Mouse (Mus musculus) ES-E14 (cell line): Measurements from ENCODE around the gene Nav2. TPM values are rescaled to one million over a fixed set of nuclear protein-coding genes. Genes with fewer than 3 reads are reported as not detected.

Source experiments
- DNase-seq: peaks from one replicate; pipeline ENCODE4 v3.0.0-alpha.2; 2013; ENCODE audit warnings: low read depth, low spot score
- H3K27ac ChIP-seq: 2 replicates; pipeline ENCODE4 v1.5.1; 2012; ENCODE audit warnings: low read depth, mild to moderate bottlenecking, low read length, moderate library complexity, mixed read lengths; ENCODE audit not compliant: poor library complexity, insufficient read depth, severe bottlenecking
- H3K36me3 ChIP-seq: 2 replicates; pipeline ENCODE4 v1.6.1; 2012; ENCODE audit warnings: mild to moderate bottlenecking, low read length, moderate library complexity, mixed read lengths; ENCODE audit not compliant: control insufficient read depth, poor library complexity, insufficient read depth, severe bottlenecking
- H3K4me1 ChIP-seq, 2 experiments: fragments of 150-350 bp in 1 of 2; sonication (generic) in 1 of 2; 2 replicates each; pipeline ENCODE4 v1.6.1; 2012; ENCODE audit warnings: low read length in 2 of 2, mild to moderate bottlenecking in 1 of 2, mixed read lengths in 1 of 2; ENCODE audit not compliant: control insufficient read depth in 2 of 2, insufficient read depth in 2 of 2, poor library complexity in 1 of 2
- H3K4me3 ChIP-seq, 2 experiments: fragments of 150-350 bp in 1 of 2; sonication (generic) in 1 of 2; 2 replicates each; pipeline ENCODE4 v1.5.1; 2012; ENCODE audit warnings: low read length in 2 of 2, low read depth in 1 of 2, mild to moderate bottlenecking in 1 of 2, mixed read lengths in 1 of 2; ENCODE audit not compliant: insufficient read depth in 1 of 2, poor library complexity in 1 of 2, severe bottlenecking in 1 of 2
- H3K9ac ChIP-seq: 2 replicates; pipeline ENCODE4 v1.6.1; 2012; ENCODE audit warnings: low read depth, mild to moderate bottlenecking, low read length, mixed read lengths; ENCODE audit not compliant: poor library complexity, insufficient read depth, severe bottlenecking
- H3K9me3 ChIP-seq: fragments of 150-350 bp; sonication (generic); 2 replicates; pipeline ENCODE4 v1.6.1; 2012; ENCODE audit warnings: low read depth, mild to moderate bottlenecking, low read length; ENCODE audit not compliant: control insufficient read depth, insufficient read depth
- CHD2 ChIP-seq: IDR thresholded peaks from 2 replicates; pipeline ENCODE4 v1.6.1; 2014; ENCODE audit warnings: mild to moderate bottlenecking, low read depth, low read length, inconsistent platforms
- HCFC1 ChIP-seq: IDR thresholded peaks from 2 replicates; pipeline ENCODE4 v1.6.1; 2012; ENCODE audit warnings: low read length, inconsistent platforms, borderline replicate concordance; ENCODE audit not compliant: insufficient read depth
- MAFK ChIP-seq: IDR thresholded peaks from 2 replicates; pipeline ENCODE4 v1.6.1; 2014; ENCODE audit warnings: mild to moderate bottlenecking, low read depth, low read length, inconsistent platforms; ENCODE audit not compliant: insufficient read depth
- ZC3H11A ChIP-seq: IDR thresholded peaks from 2 replicates; pipeline ENCODE4 v1.6.1; 2012; ENCODE audit warnings: low read depth, mild to moderate bottlenecking, inconsistent platforms, low read length, borderline replicate concordance
- ZNF384 ChIP-seq: IDR thresholded peaks from 2 replicates; pipeline ENCODE4 v1.6.1; 2012; ENCODE audit warnings: low read depth, low read length, inconsistent platforms
- in situ Hi-C, 2 experiments: fragments of 600-800 bp; cut with MboI; formaldehyde crosslinking; loops; one replicate each; pipeline ENCODE4 v1.15.1; 2025; ENCODE audit warnings: low sequenced_read_pairs in 2 of 2, inconsistent platforms in 1 of 2; ENCODE audit not compliant: unreplicated experiment in 2 of 2
- total RNA-seq: library from RNA; depleted of rRNA; stranded (reverse); fragments of 300-350 nt; gene quantifications from 2 replicates; pipeline ENCODE4 v1.2.3, GENCODE M21; 2012

The Nav2 gene
- total RNA-seq, 1 experiment: 18.2 TPM

GRCm38 (mm10) chr7:49342556-49343080 lies 434.1 kb downstream of the Nav2 start:
- Histone ChIP-seq H3K36me3 (no peaks in the 10 kb centered on the region), H3K9ac (no peak overlapping the region), H3K27ac (no peak overlapping the region), H3K4me1 (peaks cover 10 to 28% of the 10 kb centered on the region in 2 experiments; a peak in 3 of 4 replicates), H3K9me3 (no peaks in the 10 kb centered on the region), H3K4me3 (no peak overlapping the region)
- in situ Hi-C loops: no loop called here
- no peak for DNase-seq
- TF ChIP-seq ZNF384: no peak
- TF ChIP-seq ZC3H11A: no peak
- no peak for TF ChIP-seq CHD2
- no peak for TF ChIP-seq HCFC1
- no peak for TF ChIP-seq MAFK

GRCm38 (mm10) chr7:49343081-49343600 lies 434.6 kb downstream of the Nav2 start:
- Histone ChIP-seq H3K27ac (no peak overlapping the region), H3K9me3 (no peaks in the 10 kb centered on the region), H3K36me3 (no peaks in the 10 kb centered on the region), H3K4me1 (peaks cover 10 to 28% of the 10 kb centered on the region in 2 experiments; a peak in 3 of 4 replicates), H3K4me3 (no peak overlapping the region), H3K9ac (no peak overlapping the region)
- in situ Hi-C loops: no loop called here
- TF ChIP-seq CHD2 (no peak), ZNF384 (no peak), HCFC1 (no peak), ZC3H11A (no peak)
- no peak for DNase-seq

GRCm38 (mm10) chr7:49343752-49344484 lies 435.4 kb downstream of the Nav2 start:
- Histone ChIP-seq H3K9ac (no peak overlapping the region), H3K36me3 (no peaks in the 10 kb centered on the region), H3K27ac (no peak overlapping the region), H3K4me3 (no peak overlapping the region), H3K9me3 (no peaks in the 10 kb centered on the region), H3K4me1 (peaks cover 13 to 28% of the 10 kb centered on the region in 2 experiments; a peak in 3 of 4 replicates)
- in situ Hi-C loops: no loop called here
- TF ChIP-seq HCFC1: no peak
- 0 out of 2 replicates have a peak, but pooled peaks have one; percentile 24 for TF ChIP-seq MAFK
- DNase-seq: no peak

GRCm38 (mm10) chr7:49347338-49348272 lies 439.1 kb downstream of the Nav2 start:
- Histone ChIP-seq H3K27ac (peak overlapping the region; percentile 92), H3K9ac (peak overlapping the region; percentile 45; the same call in 1 of the 2 replicates), H3K9me3 (no peaks in the 10 kb centered on the region), H3K4me3 (peak overlapping the region; percentile 31 to 48; a peak in 3 of 4 replicates), H3K4me1 (peaks cover 16 to 44% of the 10 kb centered on the region in 2 experiments; a peak in 3 of 4 replicates), H3K36me3 (no peaks in the 10 kb centered on the region)
- peak; percentile 50 for DNase-seq
- in situ Hi-C loops: no loop called here
- TF ChIP-seq ZC3H11A (no peak), CHD2 (no peak), MAFK (no peak), ZNF384 (no peak), HCFC1 (no peak)
